Mouse (Mus musculus) hindbrain, embryonic 14.5 days (tissue): ENCODE measurements around the gene Snx32. TPM values are rescaled to one million over a fixed set of nuclear protein-coding genes. Genes with fewer than 3 reads are reported as not detected.

Experiments used
- ATAC-seq: fragments of 200-750 bp; cut with Nextera tagmentation; 2 replicates; pipeline ENCODE4 v1.8.0; 2017; ENCODE audit warnings: moderate number of reproducible peaks, mild to moderate bottlenecking, moderate TSS enrichment, moderate library complexity; ENCODE audit not compliant: low FRiP score
- DNase-seq: peaks from one replicate; pipeline ENCODE4 v3.0.0-alpha.2; 2015; ENCODE audit warnings: low spot score
- H3K27ac ChIP-seq: fragments of 300-500 bp; sonication (generic); 2 replicates; pipeline ENCODE4 v1.5.1; 2014; ENCODE audit warnings: mild to moderate bottlenecking, moderate library complexity
- H3K27me3 ChIP-seq: fragments of 300-500 bp; sonication (generic); 2 replicates; pipeline ENCODE4 v1.6.1; 2014; ENCODE audit warnings: mild to moderate bottlenecking, low read length, mixed read lengths; ENCODE audit not compliant: control insufficient read depth, insufficient read depth
- H3K36me3 ChIP-seq: fragments of 300-500 bp; sonication (generic); replicated peaks from 2 replicates; pipeline ENCODE4 v1.6.1; 2014; ENCODE audit not compliant: control insufficient read depth, insufficient read depth
- H3K4me1 ChIP-seq: fragments of 300-500 bp; sonication (generic); replicated peaks from 2 replicates; pipeline ENCODE4 v1.6.1; 2014; ENCODE audit warnings: antibody characterized with exemption, low read length, mixed read lengths; ENCODE audit not compliant: control insufficient read depth, insufficient read depth
- H3K4me2 ChIP-seq: fragments of 300-500 bp; sonication (generic); replicated peaks from 2 replicates; pipeline ENCODE4 v1.6.1; 2014; ENCODE audit warnings: mild to moderate bottlenecking, moderate library complexity
- H3K4me3 ChIP-seq: fragments of 300-500 bp; sonication (generic); replicated peaks from 2 replicates; pipeline ENCODE4 v1.5.1; 2014; ENCODE audit warnings: mild to moderate bottlenecking, low read length
- H3K9ac ChIP-seq: fragments of 300-500 bp; sonication (generic); 2 replicates; pipeline ENCODE4 v1.6.1; 2014
- H3K9me3 ChIP-seq: fragments of 300-500 bp; sonication (generic); 2 replicates; pipeline ENCODE4 v1.6.1; 2016; ENCODE audit warnings: low read length; ENCODE audit not compliant: control insufficient read depth
- WGBS: fragments of 180-500 bp; shearing (Covaris S2); extraction: QIAGEN DNeasy Blood & Tissue Kit; methylation state at CpG from one replicate; pipeline ENCODE4 v1.1.7; 2014; 5-methylcytosine and 5-hydroxymethylcytosine counted together
- polyA plus RNA-seq: library from polyadenylated mRNA; unstranded; fragments of >200 nt; fragmentation: Nextera tagmentation; extraction: Ambion mirVana; gene quantifications from 2 replicates; pipeline ENCODE4 v1.2.1, GENCODE M21; 2014

Gene Snx32
- 87.1 and 96.5 TPM in 2 replicates for polyA plus RNA-seq

DNA sequence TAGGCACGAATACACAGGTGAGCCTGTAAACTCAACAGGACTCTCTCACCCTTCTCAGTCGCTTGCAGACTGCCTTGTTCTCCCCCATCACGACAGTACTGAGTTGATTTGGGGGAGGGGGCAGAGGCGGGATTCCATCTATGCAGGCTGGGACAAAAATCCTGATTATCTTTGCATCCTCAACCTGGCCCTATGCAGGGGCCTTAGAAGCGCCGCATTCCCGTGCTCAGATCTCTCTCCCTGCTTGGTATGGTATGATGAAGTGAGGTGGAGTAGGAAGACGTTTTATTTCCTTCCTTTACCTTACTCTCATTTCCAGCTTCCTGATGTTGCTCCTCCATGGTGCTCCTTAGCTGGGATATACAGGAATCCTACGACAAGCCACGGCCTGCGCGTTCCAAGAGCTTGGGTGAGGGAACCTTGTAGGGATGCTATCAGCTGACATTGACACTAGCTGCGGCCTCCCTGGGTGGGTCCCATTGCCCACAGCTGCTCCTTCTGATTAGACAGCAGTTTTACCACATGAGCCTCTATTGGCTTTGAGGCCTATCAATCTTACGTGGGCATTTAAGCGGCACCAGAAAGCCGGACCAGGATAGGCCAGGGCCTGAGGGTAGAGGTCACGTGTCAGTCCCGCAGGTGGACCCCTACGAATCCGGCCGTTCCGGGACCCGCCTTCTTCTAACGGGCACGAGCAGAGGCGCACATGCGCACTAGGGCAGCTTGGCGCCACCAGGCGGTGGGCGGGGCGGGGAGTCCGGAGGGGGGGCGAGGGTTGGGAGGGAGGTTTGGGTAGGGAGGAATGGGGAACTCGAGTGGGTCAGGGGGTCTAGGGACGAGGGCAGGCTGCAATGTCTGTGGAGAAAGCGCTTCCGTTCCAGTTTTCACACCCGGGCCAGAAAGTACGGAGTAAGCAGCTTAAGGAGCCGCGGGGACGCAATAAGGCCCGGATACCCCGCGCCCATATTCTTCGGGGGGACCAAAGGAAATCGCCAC lies at the start of gene Snx32:
TSS of gene Snx32 (minus strand) at position 508 of the 996 bp plus-strand sequence.
- Histone ChIP-seq H3K9ac (peak within 1 kb of the TSS; percentile 78), H3K4me3 (peak within 1 kb of the TSS; percentile 52), H3K36me3 (no peaks in the 10 kb centered on the region), H3K27ac (peak within 1 kb of the TSS; percentile 88), H3K27me3 (no peaks in the 10 kb centered on the region), H3K9me3 (no peaks in the 10 kb centered on the region), H3K4me2 (peak within 1 kb of the TSS; percentile 87), H3K4me1 (peaks cover 17% of the 10 kb centered on the region)
- 2% methylated on average over 45 of the region's 47 CpGs for WGBS
- DNase-seq (peak; percentile 97), ATAC-seq (peak; percentile 99)

DNA sequence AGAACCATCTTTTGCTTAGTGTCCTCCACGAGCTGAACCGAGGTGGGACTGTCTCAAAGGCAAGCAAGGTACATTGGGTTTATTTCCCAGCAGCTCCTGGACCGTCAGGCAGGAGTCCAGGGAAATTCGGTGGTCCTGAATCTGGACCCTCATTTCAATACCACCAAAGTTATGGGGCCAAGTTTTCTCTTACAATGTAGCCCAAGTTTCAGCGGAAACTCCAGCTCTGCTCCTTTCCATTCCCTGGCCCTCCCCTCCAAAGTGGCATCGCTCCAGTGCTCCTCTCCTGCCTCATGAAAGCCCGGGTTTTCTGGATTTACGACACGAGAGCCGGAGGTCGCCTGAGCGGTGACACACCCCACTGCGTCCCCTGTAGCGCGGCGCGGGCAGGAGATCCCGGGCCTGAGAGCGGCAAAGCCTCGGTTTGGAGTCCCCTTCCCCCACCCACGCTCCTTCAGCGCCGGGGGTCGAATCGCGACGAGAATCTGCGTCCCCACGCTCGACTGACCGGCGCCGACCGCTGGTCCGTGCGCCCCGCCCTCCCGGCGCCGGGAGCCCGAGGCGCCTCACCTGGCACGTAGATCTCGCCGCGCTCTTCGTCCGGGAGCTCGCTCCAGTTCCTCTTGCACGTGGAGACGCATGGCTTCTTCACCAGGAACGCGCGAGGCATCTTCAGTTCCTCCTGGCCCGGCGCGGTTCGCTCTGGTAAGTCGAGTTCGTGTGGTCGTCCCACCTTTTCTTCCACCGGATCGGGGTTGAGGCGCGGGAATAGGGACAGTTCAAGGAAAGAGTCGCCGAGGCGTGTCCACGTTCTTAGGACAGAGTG lies 49.5 kb upstream of the Snx32 start:
- DNase-seq (no peak), ATAC-seq (no peak)
- H3K4me1 ChIP-seq, result peaks cover 7% of the 10 kb centered on the region; the same call in 1 of the 2 replicates
- H3K9me3 ChIP-seq, result no peaks in the 10 kb centered on the region
- H3K27me3 ChIP-seq, result peaks cover 87% of the 10 kb centered on the region
- no peak overlapping the region for H3K27ac ChIP-seq
- peak overlapping the region; percentile 54 for H3K4me2 ChIP-seq
- WGBS, result 1% methylated on average over 69 of the region's 69 CpGs
- H3K9ac ChIP-seq, result peak overlapping the region; percentile 29; the same call in 1 of the 2 replicates
- peak overlapping the region; percentile 28 for H3K4me3 ChIP-seq
- H3K36me3 ChIP-seq, result no peaks in the 10 kb centered on the region

DNA sequence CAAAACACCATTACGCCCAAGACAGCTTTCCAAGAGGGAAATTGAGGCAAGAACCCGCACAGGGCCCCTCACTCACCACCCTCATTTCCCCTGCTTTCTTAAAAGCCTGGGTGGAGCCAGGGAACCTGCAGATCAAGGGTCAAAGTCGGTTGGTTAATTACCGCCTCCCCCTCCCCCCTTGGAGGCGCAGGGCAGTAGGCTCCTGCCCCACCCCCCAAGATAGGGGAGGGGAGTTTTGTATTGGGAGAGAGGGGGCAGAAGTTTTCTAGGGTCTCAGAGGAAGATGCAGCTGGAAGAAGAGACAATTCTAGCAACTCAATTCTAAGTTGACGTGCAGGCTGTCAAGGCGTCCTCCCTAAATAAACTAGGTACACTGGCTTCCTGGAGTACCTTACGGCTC lies 48.9 kb upstream of the Snx32 start:
- Histone ChIP-seq H3K27me3 (peaks cover 83% of the 10 kb centered on the region), H3K9ac (no peak overlapping the region), H3K27ac (no peak overlapping the region), H3K4me2 (0 out of 2 replicates have a peak overlapping the region, but pooled peaks have one; percentile 54), H3K9me3 (no peaks in the 10 kb centered on the region), H3K4me1 (peaks cover 7% of the 10 kb centered on the region; the same call in 1 of the 2 replicates), H3K36me3 (no peaks in the 10 kb centered on the region), H3K4me3 (no peak overlapping the region)
- 21% methylated on average over 7 of the region's 8 CpGs for WGBS
- ATAC-seq, result no peak
- no peak for DNase-seq

DNA sequence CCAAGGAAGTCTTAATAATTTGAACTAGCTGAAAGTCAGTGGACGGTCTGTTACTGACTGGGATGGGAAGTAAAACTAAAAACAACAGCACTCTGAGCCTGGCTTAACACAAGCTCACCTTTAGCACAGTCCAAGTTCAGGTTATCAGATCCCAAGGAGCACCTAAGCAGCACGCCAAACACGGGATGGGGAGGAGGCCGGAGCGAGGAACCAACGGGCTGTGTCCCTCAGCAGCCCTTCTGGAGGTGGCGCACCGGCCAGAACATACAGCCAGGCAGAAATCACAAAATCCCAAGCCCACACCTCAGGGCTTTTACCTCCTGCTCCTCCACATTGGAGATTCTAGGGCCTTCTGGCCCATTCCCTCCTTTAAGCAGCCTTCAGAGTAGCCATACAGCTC lies 48.4 kb upstream of the Snx32 start:
- Histone ChIP-seq H3K9ac (no peak overlapping the region), H3K4me2 (no peak overlapping the region), H3K4me1 (peaks cover 7% of the 10 kb centered on the region; the same call in 1 of the 2 replicates), H3K36me3 (no peaks in the 10 kb centered on the region), H3K27me3 (peaks cover 80% of the 10 kb centered on the region), H3K9me3 (no peaks in the 10 kb centered on the region), H3K27ac (no peak overlapping the region), H3K4me3 (no peak overlapping the region)
- DNase-seq (no peak), ATAC-seq (no peak)
- WGBS, result 54% methylated on average over 8 of the region's 8 CpGs

DNA sequence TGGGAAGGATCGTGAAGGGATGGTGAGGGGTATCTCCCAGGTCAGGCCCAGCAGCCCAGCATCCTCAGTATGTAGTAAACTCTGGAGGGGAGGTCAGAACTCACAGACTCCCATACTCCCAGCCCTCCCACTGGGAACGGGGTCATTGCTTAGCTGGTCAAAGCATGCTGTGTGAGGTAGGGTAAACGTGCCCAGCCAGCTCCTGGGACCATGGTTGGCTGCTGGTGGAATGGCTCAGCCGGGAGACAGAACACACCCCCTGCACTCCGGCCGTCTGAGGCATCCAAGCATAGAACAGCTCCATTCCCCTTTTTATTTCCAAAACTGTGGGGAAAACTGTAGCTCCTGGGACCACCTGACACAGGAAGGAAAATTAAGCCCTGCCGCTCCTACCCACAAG lies 47.8 kb upstream of the Snx32 start:
- DNase-seq (no peak), ATAC-seq (no peak)
- WGBS, result 38% methylated on average over 7 of the region's 7 CpGs
- Histone ChIP-seq H3K27ac (no peak overlapping the region), H3K4me2 (no peak overlapping the region), H3K9ac (no peak overlapping the region), H3K4me3 (no peak overlapping the region), H3K27me3 (peaks cover 74% of the 10 kb centered on the region), H3K36me3 (no peaks in the 10 kb centered on the region), H3K4me1 (peaks cover 7% of the 10 kb centered on the region; the same call in 1 of the 2 replicates), H3K9me3 (no peaks in the 10 kb centered on the region)

DNA sequence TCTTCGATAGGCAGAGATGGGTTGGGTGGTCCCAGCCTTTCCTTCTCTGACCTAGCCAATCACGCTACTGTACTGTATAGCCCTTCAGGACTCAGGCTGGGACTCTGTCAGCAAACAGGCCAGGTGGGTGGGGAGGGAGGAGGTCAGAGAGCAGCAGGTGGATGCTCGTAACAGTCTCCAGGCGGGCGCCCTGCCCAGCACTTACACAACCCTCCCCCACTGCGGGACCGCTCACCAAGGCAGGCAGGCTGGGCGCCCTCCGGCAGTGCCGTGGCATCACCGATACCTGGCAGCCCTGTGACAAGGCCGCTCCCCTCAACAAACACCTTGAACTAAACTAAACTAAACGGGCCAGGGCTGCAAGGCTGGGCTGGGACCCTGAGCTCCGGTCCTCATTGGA lies 43.9 kb upstream of the Snx32 start:
- Histone ChIP-seq H3K4me2 (no peak overlapping the region), H3K4me3 (no peak overlapping the region), H3K36me3 (no peaks in the 10 kb centered on the region), H3K27me3 (peaks cover 34% of the 10 kb centered on the region), H3K27ac (no peak overlapping the region), H3K9ac (no peak overlapping the region), H3K9me3 (no peaks in the 10 kb centered on the region), H3K4me1 (no peaks in the 10 kb centered on the region)
- DNase-seq, result no peak
- ATAC-seq, result no peak
- WGBS, result 83% methylated on average over 14 of the region's 14 CpGs

DNA sequence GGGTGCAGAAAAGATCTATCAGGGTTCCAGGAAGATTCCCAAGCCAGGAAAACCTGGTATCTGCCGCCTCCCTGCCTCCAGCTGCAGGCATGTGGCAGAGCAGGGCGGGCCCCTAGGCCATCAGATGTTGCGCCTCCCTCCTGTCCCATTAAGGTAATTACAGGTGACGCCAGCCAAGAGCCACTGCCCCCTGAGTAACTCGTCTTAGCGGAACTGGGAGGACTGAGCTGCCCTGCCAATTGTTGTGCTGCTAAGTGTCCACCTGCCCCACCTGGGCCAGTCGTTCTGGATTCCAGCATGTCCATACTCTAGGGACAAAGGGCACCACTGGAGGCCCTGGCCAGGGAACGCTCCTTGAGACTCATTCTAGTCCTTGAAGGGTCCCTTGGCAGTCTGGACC lies 43.5 kb upstream of the Snx32 start:
- no peaks in the 10 kb centered on the region for H3K36me3 ChIP-seq
- no peaks in the 10 kb centered on the region for H3K4me1 ChIP-seq
- DNase-seq, result no peak
- no peaks in the 10 kb centered on the region for H3K9me3 ChIP-seq
- no peak overlapping the region for H3K27ac ChIP-seq
- H3K4me3 ChIP-seq, result no peak overlapping the region
- 62% methylated on average over 8 of the region's 8 CpGs for WGBS
- no peak for ATAC-seq
- H3K4me2 ChIP-seq, result no peak overlapping the region
- H3K9ac ChIP-seq, result no peak overlapping the region
- H3K27me3 ChIP-seq, result peaks cover 30% of the 10 kb centered on the region

DNA sequence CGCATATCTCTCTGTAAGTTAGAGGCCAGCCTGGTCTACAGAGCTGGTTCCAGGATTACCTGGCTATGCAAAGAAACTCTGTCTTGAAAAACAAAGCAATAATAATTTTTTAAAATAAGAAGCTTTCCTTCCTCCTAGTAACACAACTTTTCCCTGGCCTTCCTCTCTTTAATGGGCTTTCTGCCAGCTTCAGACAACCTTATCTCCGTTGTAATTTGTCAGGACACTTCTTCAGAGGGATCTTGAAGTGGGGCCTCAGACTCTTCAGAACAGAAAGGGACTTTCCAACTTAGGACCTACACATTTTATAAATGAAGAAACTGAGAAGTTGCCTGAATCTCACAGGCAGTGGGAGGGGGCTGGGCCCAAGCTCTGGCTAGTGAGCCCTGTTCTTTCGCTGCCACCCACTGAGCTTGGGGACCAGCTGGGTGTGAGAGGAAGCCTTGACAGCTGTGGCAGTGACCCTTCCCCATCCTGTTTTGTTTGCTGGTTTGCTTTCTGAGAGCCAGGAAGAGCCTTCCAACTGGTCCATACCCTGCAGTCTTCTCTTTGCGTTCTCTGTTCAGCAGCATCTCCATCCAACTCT lies 37.2 kb upstream of the Snx32 start:
- Histone ChIP-seq H3K4me3 (no peak overlapping the region), H3K9ac (no peak overlapping the region), H3K36me3 (no peaks in the 10 kb centered on the region), H3K4me2 (no peak overlapping the region), H3K27me3 (no peaks in the 10 kb centered on the region), H3K4me1 (no peaks in the 10 kb centered on the region), H3K27ac (no peak overlapping the region), H3K9me3 (no peaks in the 10 kb centered on the region)
- no peak for DNase-seq
- no peak for ATAC-seq
- 80% methylated on average over 4 of the region's 4 CpGs for WGBS

DNA sequence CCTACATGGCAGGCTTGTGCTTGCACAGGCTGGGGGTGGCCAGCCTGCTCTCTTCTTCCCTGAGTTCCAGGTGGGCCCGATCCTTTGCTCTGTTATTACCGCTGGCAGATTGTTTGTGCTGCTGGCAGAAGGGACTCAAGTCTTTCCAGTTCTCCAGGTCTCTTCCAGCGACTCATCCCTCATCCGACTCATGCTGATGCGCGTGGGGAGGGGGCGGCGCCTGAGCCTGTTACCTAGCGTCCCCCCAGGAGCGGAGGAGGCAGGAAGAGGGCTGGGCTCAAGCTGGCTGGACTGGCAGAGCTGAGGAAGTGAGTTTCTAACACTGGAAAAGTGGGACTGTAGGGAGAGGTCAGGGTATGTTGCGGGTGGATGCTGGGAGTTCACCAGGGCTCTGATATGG lies 33.7 kb upstream of the Snx32 start:
- H3K4me2 ChIP-seq, result no peak overlapping the region
- no peak overlapping the region for H3K27ac ChIP-seq
- DNase-seq (no peak), ATAC-seq (no peak)
- H3K4me3 ChIP-seq, result no peak overlapping the region
- H3K4me1 ChIP-seq, result no peaks in the 10 kb centered on the region
- H3K36me3 ChIP-seq, result no peaks in the 10 kb centered on the region
- H3K27me3 ChIP-seq, result no peaks in the 10 kb centered on the region
- 61% methylated on average over 11 of the region's 11 CpGs for WGBS
- H3K9ac ChIP-seq, result no peak overlapping the region
- H3K9me3 ChIP-seq, result no peaks in the 10 kb centered on the region
